Mouse (Mus musculus): ENCODE measurements at regions not wholly inside any gene's neighbourhood (a gene's known extent, or its start where the extent isn't known, plus 50 kb on each side); places are given as distances from the start of the nearest gene placed in this dataset.

- DNase-seq, result no peak
Observed at GRCm38 (mm10) chr2:64706646-64707177, 318.1 kb downstream of the Grb14 start.

- DNase-seq, result no peak
Observed at GRCm38 (mm10) chr2:64695974-64696373, 328.8 kb downstream of the Grb14 start.

- peak in 1 of 2 experiments; percentile 8 for DNase-seq
Observed at GRCm38 (mm10) chr2:64691444-64691843, 333.3 kb downstream of the Grb14 start.

- no peak for DNase-seq
Observed at GRCm38 (mm10) chr2:64690996-64691395, 333.8 kb downstream of the Grb14 start.

- no peak for DNase-seq
Observed at GRCm38 (mm10) chr2:64686781-64687180, 338.0 kb downstream of the Grb14 start.

GRCm38 (mm10) chr2:64649614-64650013 lies 375.2 kb downstream of the Grb14 start:
- DNase-seq, result no peak

GRCm38 (mm10) chr2:64616931-64617330 lies 407.9 kb downstream of the Grb14 start:
- no peak for DNase-seq

GRCm38 (mm10) chr2:64606864-64607263 lies 417.9 kb downstream of the Grb14 start:
- no peak for DNase-seq

GRCm38 (mm10) chr2:64582258-64582657 lies 442.5 kb downstream of the Grb14 start:
- no peak for DNase-seq

GRCm38 (mm10) chr2:64536032-64536431 lies 438.2 kb upstream of the Fign start:
- DNase-seq, result no peak

- DNase-seq, result no peak
Observed at GRCm38 (mm10) chr2:64535351-64535851, 437.6 kb upstream of the Fign start.

- no peak for DNase-seq
Observed at GRCm38 (mm10) chr2:64534869-64535268, 437.0 kb upstream of the Fign start.

GRCm38 (mm10) chr2:64534344-64534743 lies 436.5 kb upstream of the Fign start:
- DNase-seq, result no peak

GRCm38 (mm10) chr2:64522722-64523121 lies 424.9 kb upstream of the Fign start:
- no peak for DNase-seq

- no peak for DNase-seq
Observed at GRCm38 (mm10) chr2:64522233-64522632, 424.4 kb upstream of the Fign start.

- no peak for DNase-seq
Observed at GRCm38 (mm10) chr2:64495725-64496124, 397.9 kb upstream of the Fign start.

GRCm38 (mm10) chr2:64466412-64466970 lies 368.7 kb upstream of the Fign start:
- no peak for DNase-seq

- DNase-seq, result no peak
Observed at GRCm38 (mm10) chr2:64462466-64463114, 364.8 kb upstream of the Fign start.

- no peak for DNase-seq
Observed at GRCm38 (mm10) chr2:64462041-64462440, 364.2 kb upstream of the Fign start.

GRCm38 (mm10) chr2:64461636-64462035 lies 363.8 kb upstream of the Fign start:
- DNase-seq, result no peak

- peak in 1 of 2 experiments; percentile 18 for DNase-seq
Observed at GRCm38 (mm10) chr2:64458171-64458570, 360.3 kb upstream of the Fign start.

GRCm38 (mm10) chr2:64452690-64453089 lies 354.9 kb upstream of the Fign start:
- DNase-seq, result no peak

- DNase-seq, result no peak
Observed at GRCm38 (mm10) chr2:64451614-64452317, 353.9 kb upstream of the Fign start.

GRCm38 (mm10) chr2:64443171-64443570 lies 345.3 kb upstream of the Fign start:
- DNase-seq, result peak; percentile 63 to 77

All from cerebellum, postnatal 25 days (tissue).